Mouse (Mus musculus) right cerebral cortex, postnatal 4 days (tissue): Measurements from ENCODE around the gene Rsph14.
A peak's percentile ranks its signal among the peaks of the same experiment; 100 is the strongest.

Experiments used
- DNase-seq: peaks from one replicate; pipeline ENCODE4 v3.0.0-alpha.2; 2022

Gene Rsph14

GRCm38 (mm10) chr10:74989814-74990213, 42.6 kb downstream of the Rsph14 start:
- DNase-seq = no peak

- no peak for DNase-seq
Observed at GRCm38 (mm10) chr10:74987698-74988470, 44.5 kb downstream of the Rsph14 start.

GRCm38 (mm10) chr10:74983176-74983575, 49.2 kb downstream of the Rsph14 start:
- DNase-seq = no peak

- no peak for DNase-seq
Observed at GRCm38 (mm10) chr10:74981159-74981558, 51.2 kb downstream of the Rsph14 start.

- no peak for DNase-seq
Observed at GRCm38 (mm10) chr10:74978056-74978455, 54.3 kb downstream of the Rsph14 start.

GRCm38 (mm10) chr10:74976429-74976828, 56.0 kb downstream of the Rsph14 start:
- no peak for DNase-seq

GRCm38 (mm10) chr10:74975626-74976025, 56.8 kb downstream of the Rsph14 start:
- no peak for DNase-seq

GRCm38 (mm10) chr10:74973026-74973425, 59.4 kb downstream of the Rsph14 start:
- DNase-seq = no peak

- DNase-seq = no peak
Observed at GRCm38 (mm10) chr10:74969266-74969665, 63.1 kb downstream of the Rsph14 start.

- DNase-seq = no peak
Observed at GRCm38 (mm10) chr10:74967651-74968267, 64.6 kb downstream of the Rsph14 start.

- peak; percentile 98 for DNase-seq
Observed at GRCm38 (mm10) chr10:74966850-74967451, 65.4 kb downstream of the Rsph14 start, which contains the start of gene Gnaz. Gene Gnaz, plus strand, starts transcription at chr10:74967177.

- DNase-seq = no peak
Observed at GRCm38 (mm10) chr10:74964380-74964779, 68.0 kb downstream of the Rsph14 start.

- no peak for DNase-seq
Observed at GRCm38 (mm10) chr10:74952830-74953443, 79.4 kb downstream of the Rsph14 start.

- DNase-seq = no peak
Observed at GRCm38 (mm10) chr10:74940795-74941194, 91.6 kb downstream of the Rsph14 start.

GRCm38 (mm10) chr10:74939300-74939699, 93.1 kb downstream of the Rsph14 start:
- DNase-seq = no peak

- DNase-seq = no peak
Observed at GRCm38 (mm10) chr10:74938410-74938809, 94.0 kb downstream of the Rsph14 start.

- DNase-seq = no peak
Observed at GRCm38 (mm10) chr10:74937003-74937790, 95.2 kb downstream of the Rsph14 start.

- DNase-seq = peak; percentile 50
Observed at GRCm38 (mm10) chr10:74935016-74935415, 97.4 kb downstream of the Rsph14 start.

- no peak for DNase-seq
Observed at GRCm38 (mm10) chr10:74934521-74934920, 97.9 kb downstream of the Rsph14 start.

- DNase-seq = peak; percentile 52
Observed at GRCm38 (mm10) chr10:74933548-74934190, 98.7 kb downstream of the Rsph14 start.

GRCm38 (mm10) chr10:74932487-74932886, 99.9 kb downstream of the Rsph14 start:
- no peak for DNase-seq

GRCm38 (mm10) chr10:74931631-74932030, 100.8 kb downstream of the Rsph14 start:
- DNase-seq = no peak
